Mouse (Mus musculus) megakaryocyte, embryonic 14.5 days (primary cell): ENCODE data around the gene Tprg. TPM values are rescaled to one million over a fixed set of nuclear protein-coding genes. Genes with fewer than 3 reads are reported as not detected.

ENCODE experiments used
- H3K27me3 ChIP-seq: replicated peaks from 2 replicates; pipeline ENCODE3; 2012; ENCODE audit warnings: inconsistent platforms
- H3K36me3 ChIP-seq: replicated peaks from 2 replicates; pipeline ENCODE3; 2012; ENCODE audit warnings: low read length, inconsistent platforms, mixed read lengths
- H3K4me1 ChIP-seq: 2 replicates; pipeline ENCODE4 v1.6.1; 2012; ENCODE audit warnings: inconsistent platforms
- H3K4me3 ChIP-seq: replicated peaks from 2 replicates; pipeline ENCODE3; 2012; ENCODE audit warnings: moderate library complexity, mild to moderate bottlenecking, inconsistent platforms
- H3K9me3 ChIP-seq: 2 replicates; pipeline ENCODE4 v1.6.1; 2012; ENCODE audit warnings: inconsistent platforms
- FLI1 ChIP-seq: IDR thresholded peaks from 2 replicates; pipeline ENCODE4 v1.6.1; 2012; ENCODE audit warnings: low read length, inconsistent platforms, mixed read lengths
- GATA1 ChIP-seq: IDR thresholded peaks from 3 replicates; pipeline ENCODE4 v1.6.1; 2012; ENCODE audit warnings: mixed read lengths, low read length, inconsistent platforms, borderline replicate concordance
- polyA plus RNA-seq: library from polyadenylated mRNA; stranded (reverse); fragments of >175 nt; gene quantifications from 2 replicates; pipeline ENCODE4 v1.2.3, GENCODE M21; 2012; ENCODE audit warnings: low replicate concordance; ENCODE audit not compliant: insufficient read depth

Tprg gene
- polyA plus RNA-seq, 1 experiment = not detected

- Histone ChIP-seq H3K9me3 (0 out of 2 replicates have a peak, but pooled peaks cover 3% of the 10 kb centered on the region), H3K4me3 (no peak overlapping the region), H3K4me1 (no peaks in the 10 kb centered on the region), H3K27me3 (no peaks in the 10 kb centered on the region), H3K36me3 (no peaks in the 10 kb centered on the region)
- TF ChIP-seq FLI1 (no peak), GATA1 (no peak)
These were observed 131.4 kb downstream of the Tprg start for GRCm38 (mm10) chr16:25417875-25418630.

DNA sequence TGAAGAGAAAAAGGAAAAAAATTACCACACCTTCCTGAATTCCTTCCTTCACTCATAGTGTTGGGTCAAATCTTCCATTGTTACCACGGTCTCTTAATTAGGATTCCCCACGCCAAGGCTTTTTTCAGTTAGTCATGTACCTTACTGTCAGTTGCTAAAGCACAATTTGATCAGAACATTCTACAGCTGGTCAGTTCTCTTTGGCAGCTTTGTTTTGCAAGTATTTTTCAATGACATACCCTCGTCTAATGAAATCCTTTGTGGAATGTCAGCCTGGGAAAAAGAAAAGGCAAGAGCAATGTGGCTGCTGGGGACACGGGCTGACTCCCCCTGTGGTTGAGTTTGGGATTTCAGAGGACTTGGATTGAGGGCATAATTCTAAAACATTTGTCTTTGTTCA, 136.4 kb downstream of the Tprg start:
- H3K4me3 ChIP-seq = no peak overlapping the region
- no peaks in the 10 kb centered on the region for H3K36me3 ChIP-seq
- TF ChIP-seq FLI1 (no peak), GATA1 (no peak)
- peaks cover 9% of the 10 kb centered on the region for H3K4me1 ChIP-seq
- H3K27me3 ChIP-seq = no peaks in the 10 kb centered on the region
- H3K9me3 ChIP-seq = no peaks in the 10 kb centered on the region

DNA sequence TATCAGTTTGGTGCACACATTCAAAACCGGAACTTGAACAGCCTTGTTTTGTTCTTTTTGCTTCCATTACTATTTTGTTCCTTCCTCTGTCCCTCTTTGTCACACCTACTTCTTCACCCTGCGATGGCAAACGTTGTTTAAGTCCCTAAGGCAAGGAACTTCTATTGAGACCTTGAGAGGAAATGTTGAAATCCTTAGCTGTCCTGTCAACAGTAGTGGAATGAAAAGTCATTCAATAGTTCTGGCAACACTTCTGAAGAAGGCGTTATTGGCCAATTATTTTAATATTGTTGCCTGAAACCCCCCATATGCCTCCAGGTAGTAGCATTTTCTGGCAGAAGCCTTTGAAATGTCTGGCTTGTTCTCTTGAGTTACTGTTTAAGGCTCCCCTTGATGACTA, 137.4 kb downstream of the Tprg start:
- Histone ChIP-seq H3K4me3 (no peak overlapping the region), H3K4me1 (peaks cover 9% of the 10 kb centered on the region), H3K9me3 (no peaks in the 10 kb centered on the region), H3K36me3 (no peaks in the 10 kb centered on the region), H3K27me3 (no peaks in the 10 kb centered on the region)
- no peak for TF ChIP-seq GATA1
- no peak for TF ChIP-seq FLI1

- no peak for TF ChIP-seq FLI1
- no peak for TF ChIP-seq GATA1
- no peaks in the 10 kb centered on the region for H3K36me3 ChIP-seq
- no peak overlapping the region for H3K4me3 ChIP-seq
- H3K27me3 ChIP-seq = no peaks in the 10 kb centered on the region
- H3K4me1 ChIP-seq = peaks cover 9% of the 10 kb centered on the region
- no peaks in the 10 kb centered on the region for H3K9me3 ChIP-seq
These were observed 138.3 kb downstream of the Tprg start for GRCm38 (mm10) chr16:25424915-25425314.

DNA sequence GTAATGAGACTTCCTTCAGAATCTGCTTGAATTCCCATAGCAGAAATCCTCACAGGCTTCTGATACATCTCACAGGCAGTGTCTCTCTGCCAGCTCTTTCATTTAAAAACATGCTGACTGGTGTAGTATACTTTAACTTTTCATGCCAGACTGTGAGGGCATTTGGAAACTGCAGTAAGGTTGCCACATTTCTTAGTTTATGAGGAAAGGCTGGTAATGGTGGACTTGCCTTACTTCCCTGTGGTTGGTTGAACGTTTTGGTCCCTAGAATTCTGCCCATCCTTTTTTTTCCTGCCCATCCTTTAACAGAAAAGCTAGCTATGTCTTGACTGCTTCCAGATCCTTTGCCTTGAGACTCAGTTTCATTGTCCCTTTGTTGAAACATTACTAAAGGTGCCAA, 138.8 kb downstream of the Tprg start:
- H3K4me1 ChIP-seq = peaks cover 9% of the 10 kb centered on the region
- TF ChIP-seq GATA1 = no peak
- TF ChIP-seq FLI1 = no peak
- H3K9me3 ChIP-seq = no peaks in the 10 kb centered on the region
- H3K4me3 ChIP-seq = no peak overlapping the region
- no peaks in the 10 kb centered on the region for H3K36me3 ChIP-seq
- no peaks in the 10 kb centered on the region for H3K27me3 ChIP-seq

- H3K9me3 ChIP-seq = no peaks in the 10 kb centered on the region
These were observed 139.6 kb downstream of the Tprg start for GRCm38 (mm10) chr16:25426261-25426660.

DNA sequence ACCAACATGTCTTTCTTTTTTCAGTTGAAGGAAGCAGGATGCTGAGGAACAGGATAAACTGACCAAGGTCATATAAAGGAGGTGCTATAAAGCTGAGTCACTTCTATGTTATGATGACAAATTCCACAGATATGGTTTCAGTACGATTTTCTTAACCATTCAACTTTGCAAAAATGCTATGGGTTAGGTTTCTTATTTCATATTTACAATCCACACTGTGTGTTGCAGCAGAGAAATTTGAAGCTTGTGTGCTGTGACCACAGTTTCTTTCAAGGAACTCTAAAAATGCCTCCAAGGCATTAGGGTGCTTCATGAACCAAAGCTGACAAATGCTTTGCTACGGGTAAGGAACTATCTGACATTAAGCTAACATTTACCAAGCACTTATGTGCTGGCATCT, 153.4 kb downstream of the Tprg start:
- no peaks in the 10 kb centered on the region for H3K27me3 ChIP-seq
- no peak overlapping the region for H3K4me3 ChIP-seq
- TF ChIP-seq FLI1 (no peak), GATA1 (no peak)
- H3K4me1 ChIP-seq = no peaks in the 10 kb centered on the region
- H3K9me3 ChIP-seq = no peaks in the 10 kb centered on the region
- H3K36me3 ChIP-seq = no peaks in the 10 kb centered on the region

More at GRCm38 (mm10) chr16:25426261-25426660, 139.6 kb downstream of the Tprg start:
- no peak for TF ChIP-seq FLI1
- Histone ChIP-seq H3K36me3 (no peaks in the 10 kb centered on the region), H3K27me3 (no peaks in the 10 kb centered on the region), H3K4me1 (peaks cover 9% of the 10 kb centered on the region), H3K4me3 (no peak overlapping the region)

DNA sequence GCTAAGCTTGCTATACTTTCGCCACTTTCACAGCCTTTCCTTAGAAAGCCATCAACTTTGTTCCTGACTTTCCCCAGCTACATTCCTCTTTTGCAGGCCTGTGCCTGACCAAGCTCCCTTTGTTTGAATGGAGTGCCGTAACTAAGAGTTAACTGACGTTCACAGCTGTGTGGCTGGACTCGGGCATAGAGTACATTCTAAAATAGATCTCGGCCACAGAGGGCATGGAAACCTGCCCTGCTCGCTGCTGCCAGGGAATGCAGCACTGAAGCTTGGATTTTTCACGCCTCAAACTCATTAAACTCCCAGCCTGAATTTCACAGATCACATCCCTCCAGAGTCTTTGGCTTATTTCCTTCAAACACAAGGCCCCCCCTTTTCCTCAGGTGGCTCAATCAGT, 159.0 kb downstream of the Tprg start:
- H3K27me3 ChIP-seq = no peaks in the 10 kb centered on the region
- 0 out of 2 replicates have a peak, but pooled peaks cover 3% of the 10 kb centered on the region for H3K9me3 ChIP-seq
- TF ChIP-seq FLI1 = no peak
- TF ChIP-seq GATA1 = no peak
- no peak overlapping the region for H3K4me3 ChIP-seq
- H3K4me1 ChIP-seq = no peaks in the 10 kb centered on the region
- H3K36me3 ChIP-seq = no peaks in the 10 kb centered on the region

GRCm38 (mm10) chr16:25451511-25451910, 164.9 kb downstream of the Tprg start:
- Histone ChIP-seq H3K9me3 (peaks cover 6% of the 10 kb centered on the region; the same call in 1 of the 2 replicates), H3K4me3 (no peak overlapping the region), H3K4me1 (no peaks in the 10 kb centered on the region), H3K27me3 (no peaks in the 10 kb centered on the region), H3K36me3 (no peaks in the 10 kb centered on the region)
- TF ChIP-seq GATA1 (no peak), FLI1 (no peak)

GRCm38 (mm10) chr16:25464732-25465131, 178.1 kb downstream of the Tprg start:
- H3K4me3 ChIP-seq = no peak overlapping the region
- no peaks in the 10 kb centered on the region for H3K27me3 ChIP-seq
- H3K9me3 ChIP-seq = peaks cover 12% of the 10 kb centered on the region
- TF ChIP-seq GATA1 (no peak), FLI1 (no peak)
- H3K36me3 ChIP-seq = no peaks in the 10 kb centered on the region
- no peaks in the 10 kb centered on the region for H3K4me1 ChIP-seq

DNA sequence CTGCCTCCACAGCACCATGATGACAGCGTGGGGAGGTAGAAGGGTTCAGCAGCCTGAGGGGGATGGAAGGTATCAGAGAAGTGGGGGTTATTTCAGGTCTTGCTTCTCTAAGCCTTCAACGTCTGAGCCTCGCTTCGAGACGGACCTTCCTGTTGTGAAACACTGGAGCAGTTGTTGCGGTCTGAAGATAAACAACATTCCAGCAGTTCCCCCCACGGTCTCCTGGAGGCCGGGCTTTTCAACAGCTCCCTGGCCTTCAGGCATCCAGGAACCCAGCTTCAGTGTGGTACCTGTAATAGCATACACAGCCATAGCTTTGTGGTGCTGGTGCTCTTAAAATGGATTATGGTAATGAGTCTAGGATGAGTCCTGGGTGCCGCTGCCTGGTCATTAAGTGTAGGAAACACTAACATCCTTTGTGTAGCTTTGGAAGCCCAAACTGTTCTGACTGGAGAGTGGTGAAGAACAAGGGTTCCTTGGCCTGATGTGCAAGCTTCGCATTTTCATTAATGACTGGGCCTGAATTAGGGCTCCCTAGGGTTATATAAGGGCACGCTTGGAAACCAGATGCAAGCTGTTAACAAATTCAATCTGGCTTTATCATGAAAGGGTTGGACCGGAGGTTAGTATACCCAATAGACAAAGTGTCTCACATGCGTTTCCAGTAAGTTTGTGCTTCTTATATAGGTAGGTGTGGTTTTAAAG, 179.0 kb downstream of the Tprg start:
- TF ChIP-seq GATA1 (no peak), FLI1 (no peak)
- no peak overlapping the region for H3K4me3 ChIP-seq

More for the DNA sequence above, 179.0 kb downstream of the Tprg start:
- Histone ChIP-seq H3K27me3 (no peaks in the 10 kb centered on the region), H3K36me3 (no peaks in the 10 kb centered on the region), H3K9me3 (peaks cover 12% of the 10 kb centered on the region), H3K4me1 (no peaks in the 10 kb centered on the region)
